In the genomic region with DNA sequence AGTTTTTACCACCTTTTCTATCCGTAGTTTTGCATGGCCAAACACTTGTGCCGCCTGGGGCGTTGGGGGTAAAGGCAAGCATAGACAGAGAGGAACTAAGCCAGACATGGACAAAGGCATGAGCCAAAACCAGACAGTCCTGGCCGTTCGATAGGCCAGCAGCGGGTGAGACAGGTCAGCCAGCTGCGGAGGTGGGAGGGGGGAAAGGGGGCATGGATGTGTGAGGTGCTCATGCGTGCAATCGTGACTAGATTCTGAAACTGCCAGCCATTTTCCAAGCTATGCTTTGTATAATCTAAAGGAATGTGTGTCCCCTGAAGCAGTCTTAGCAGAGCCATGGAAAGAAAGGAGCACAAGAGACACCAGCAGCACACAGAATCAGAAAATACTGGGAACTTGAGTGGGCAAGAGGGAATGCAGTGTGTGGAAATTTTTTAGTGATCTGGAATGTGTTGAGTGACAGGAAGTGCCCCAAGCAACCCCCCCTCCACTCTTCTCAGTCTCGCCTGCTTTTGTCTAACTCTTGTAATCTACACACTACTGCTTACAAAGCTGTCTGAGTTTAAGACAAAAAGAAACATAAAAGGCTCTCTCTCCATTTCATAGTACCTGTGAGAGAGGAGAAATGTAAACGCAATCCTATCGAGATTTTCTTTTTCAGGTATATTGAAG, we compare ENCODE assay signal across 8 mouse cellular contexts.
DNase-seq lines count a peak whose midpoint lies in the region; ATAC-seq and TF ChIP-seq lines count a peak whose summit lies in the region.

No protein-coding gene starts in this region.

- DNase-seq in CD4-positive, CD25-positive, alpha-beta regulatory T cell, adult 2 months (ENCODE audit: low read depth, low spot score): peak; percentile 40
- DNase-seq in brain, adult 2 months (ENCODE audit: low read depth, low spot score): peak; percentile 45
- peak; percentile 92 for DNase-seq in forebrain, embryonic 11.5 days (ENCODE audit: low spot score)
- DNase-seq in kidney, postnatal 10 days: peak; percentile 77
- DNase-seq in liver, postnatal 0 days: peak; percentile 80
- peak; percentile 14 for DNase-seq in testis, postnatal 14 days (ENCODE audit: low spot score)

- TF ChIP-seq EP300 in liver, postnatal 0 days (IDR thresholded peaks at IDR 0.05; ENCODE audit: low read depth): no peak

- peak overlapping the region; percentile 48; the same call in 1 of the 2 replicates for H3K4me2 ChIP-seq in forebrain, embryonic 11.5 days (ENCODE audit: low read depth, low read length, severe bottlenecking)
- peak overlapping the region; percentile 71 for H3K4me2 ChIP-seq in heart, embryonic 15.5 days
- H3K4me2 ChIP-seq in liver, postnatal 0 days (ENCODE audit: low read depth, low read length): peak overlapping the region; percentile 66
- H3K4me2 ChIP-seq in neural tube, embryonic 13.5 days: peak overlapping the region; percentile 63

- peak overlapping the region; percentile 79 for H3K9ac ChIP-seq in forebrain, embryonic 11.5 days (ENCODE audit: low read length)
- H3K9ac ChIP-seq in heart, embryonic 15.5 days: peak overlapping the region; percentile 61
- peak overlapping the region; percentile 43 for H3K9ac ChIP-seq in liver, postnatal 0 days (replicated peaks)
- peak overlapping the region; percentile 88 for H3K9ac ChIP-seq in neural tube, embryonic 13.5 days

- no peaks in the 10 kb centered on the region for H3K27me3 ChIP-seq in forebrain, embryonic 11.5 days (ENCODE audit: control insufficient read depth, insufficient read depth, low read length)
- no peaks in the 10 kb centered on the region for H3K27me3 ChIP-seq in heart, embryonic 15.5 days
- H3K27me3 ChIP-seq in liver, postnatal 0 days (ENCODE audit: insufficient read depth, low read length): no peaks in the 10 kb centered on the region
- H3K27me3 ChIP-seq in neural tube, embryonic 13.5 days: no peaks in the 10 kb centered on the region

- H3K27ac ChIP-seq in forebrain, embryonic 11.5 days (ENCODE audit: low read depth, low read length): peak overlapping the region; percentile 99
- peak overlapping the region; percentile 93 for H3K27ac ChIP-seq in heart, embryonic 15.5 days
- peak overlapping the region; percentile 70 for H3K27ac ChIP-seq in liver, postnatal 0 days (ENCODE audit: low read depth)
- H3K27ac ChIP-seq in neural tube, embryonic 13.5 days (replicated peaks): peak overlapping the region; percentile 97

- no peaks in the 10 kb centered on the region for H3K9me3 ChIP-seq in forebrain, embryonic 11.5 days (ENCODE audit: control insufficient read depth, low read length)
- no peaks in the 10 kb centered on the region for H3K9me3 ChIP-seq in heart, embryonic 15.5 days (replicated peaks)
- no peaks in the 10 kb centered on the region for H3K9me3 ChIP-seq in liver, postnatal 0 days (ENCODE audit: low read length)
- no peaks in the 10 kb centered on the region for H3K9me3 ChIP-seq in neural tube, embryonic 13.5 days

- no peak for TF ChIP-seq CTCF in liver, postnatal 0 days (IDR thresholded peaks at IDR 0.05; ENCODE audit: low read depth)

- ATAC-seq in forebrain, embryonic 11.5 days (replicated peaks; ENCODE audit: low FRiP score): peak; percentile 93
- peak; percentile 82 for ATAC-seq in heart, embryonic 15.5 days (replicated peaks; ENCODE audit: insufficient number of reproducible peaks, insufficient read depth, low FRiP score, low read depth)
- peak; percentile 92 for ATAC-seq in liver, postnatal 0 days
- peak; percentile 90 for ATAC-seq in neural tube, embryonic 13.5 days (ENCODE audit: low read depth)

- peak overlapping the region; percentile 40 for H3K4me3 ChIP-seq in forebrain, embryonic 11.5 days (ENCODE audit: low read depth, low read length)
- peak overlapping the region; percentile 61 for H3K4me3 ChIP-seq in heart, embryonic 15.5 days
- peak overlapping the region; percentile 58 for H3K4me3 ChIP-seq in liver, postnatal 0 days (ENCODE audit: low read depth, low read length)
- H3K4me3 ChIP-seq in neural tube, embryonic 13.5 days: peak overlapping the region; percentile 58

- no peaks in the 10 kb centered on the region; the same call in 1 of the 2 replicates for H3K4me1 ChIP-seq in forebrain, embryonic 11.5 days (replicated peaks; ENCODE audit: control insufficient read depth, insufficient read depth, low read length)
- H3K4me1 ChIP-seq in heart, embryonic 15.5 days (replicated peaks): peaks cover 10% of the 10 kb centered on the region
- peaks cover 13% of the 10 kb centered on the region for H3K4me1 ChIP-seq in liver, postnatal 0 days (ENCODE audit: insufficient read depth)
- peaks cover 33% of the 10 kb centered on the region for H3K4me1 ChIP-seq in neural tube, embryonic 13.5 days (replicated peaks)

- no peaks in the 10 kb centered on the region for H3K36me3 ChIP-seq in forebrain, embryonic 11.5 days (ENCODE audit: control insufficient read depth, insufficient read depth, low read length)
- H3K36me3 ChIP-seq in heart, embryonic 15.5 days: no peaks in the 10 kb centered on the region
- no peaks in the 10 kb centered on the region for H3K36me3 ChIP-seq in liver, postnatal 0 days (replicated peaks; ENCODE audit: insufficient read depth, low read length)
- H3K36me3 ChIP-seq in neural tube, embryonic 13.5 days: no peaks in the 10 kb centered on the region

- WGBS in forebrain, embryonic 11.5 days: under 1% methylated on average over 12 of the region's 12 CpGs
- 1% methylated on average over 12 of the region's 12 CpGs for WGBS in heart, embryonic 15.5 days
- 6% methylated on average over 12 of the region's 12 CpGs for WGBS in liver, postnatal 0 days (ENCODE audit: insufficient replicate concordance)
- 2% methylated on average over 12 of the region's 12 CpGs for WGBS in neural tube, embryonic 13.5 days

Comparison
In these comparisons a context has a peak if more than half of its experiments do, and no peak if none do; other contexts are left out.
1. Peak in every context shown above with its lines: DNase-seq, ATAC-seq, H3K4me3 ChIP-seq and H3K27ac ChIP-seq.
2. DNase-seq: peak in every context shown above with its lines; median percentile 92 in forebrain, embryonic 11.5 days; 80 in liver, postnatal 0 days; 77 in kidney, postnatal 10 days; 45 in brain, adult 2 months; 40 in CD4-positive, CD25-positive, alpha-beta regulatory T cell, adult 2 months; 14 in testis, postnatal 14 days.